Mouse (Mus musculus): ENCODE data around the gene Tex2.

The Tex2 gene

DNA sequence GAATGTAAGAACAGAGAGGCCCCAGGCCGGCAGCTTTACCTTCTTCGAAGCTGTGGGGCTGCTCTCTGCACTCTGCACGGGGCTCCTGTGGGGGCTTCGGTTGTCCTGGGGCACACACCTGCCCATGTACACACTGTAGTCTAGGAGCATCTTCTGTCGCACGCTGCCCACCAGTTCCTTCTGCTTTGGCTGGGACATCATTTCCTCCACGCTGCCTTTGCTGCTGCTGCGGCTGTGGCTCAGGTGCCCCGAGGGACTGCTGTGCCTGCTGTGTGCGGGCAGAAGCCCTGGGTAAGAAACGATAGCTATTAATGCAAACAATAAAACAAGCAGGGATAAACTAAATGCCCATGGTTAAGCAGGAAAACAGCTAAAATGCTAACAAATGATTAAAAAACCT lies 69.1 kb downstream of the Tex2 start:
- no peak for DNase-seq (ENCODE audit: low spot score)

DNA sequence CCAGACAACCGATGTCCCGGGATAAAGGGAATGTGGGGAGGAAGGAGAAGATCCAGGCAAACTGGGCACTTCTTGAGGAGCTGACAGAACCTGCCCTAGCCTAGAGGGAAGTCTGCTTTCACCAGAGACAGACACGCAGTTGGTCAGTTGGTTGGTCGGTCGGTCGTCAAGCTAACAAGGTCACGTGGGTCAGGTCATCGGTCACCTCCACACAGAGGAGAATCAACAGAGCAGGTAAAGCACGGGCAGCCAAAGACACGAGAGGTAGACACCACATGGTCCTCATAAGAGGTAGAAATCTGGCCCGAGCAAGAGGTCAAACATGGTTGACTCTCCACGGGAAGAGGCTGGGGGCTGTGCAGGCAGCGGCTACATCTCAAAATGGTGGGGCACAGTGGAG lies 70.2 kb downstream of the Tex2 start:
- no peak for DNase-seq (ENCODE audit: low spot score)

DNA sequence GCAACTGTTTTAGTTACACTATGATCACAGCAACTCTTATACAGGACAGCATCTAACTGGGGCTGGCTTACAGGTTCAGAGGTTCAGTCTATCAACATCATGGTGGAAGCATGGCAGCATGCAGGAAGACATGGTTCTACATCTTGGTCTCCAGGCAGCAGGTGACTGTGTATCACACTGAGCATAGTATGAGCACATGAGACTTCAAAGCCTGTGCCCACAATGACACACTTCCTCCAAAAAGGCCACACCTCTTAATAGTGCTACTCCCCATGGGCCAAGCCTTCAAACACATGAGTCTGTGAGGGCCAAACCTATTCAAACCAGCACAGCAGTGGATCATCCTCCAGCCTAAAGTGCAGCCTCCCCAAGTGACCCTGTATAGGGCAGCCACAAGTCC lies 70.8 kb downstream of the Tex2 start:
- DNase-seq (ENCODE audit: low spot score): no peak

DNA sequence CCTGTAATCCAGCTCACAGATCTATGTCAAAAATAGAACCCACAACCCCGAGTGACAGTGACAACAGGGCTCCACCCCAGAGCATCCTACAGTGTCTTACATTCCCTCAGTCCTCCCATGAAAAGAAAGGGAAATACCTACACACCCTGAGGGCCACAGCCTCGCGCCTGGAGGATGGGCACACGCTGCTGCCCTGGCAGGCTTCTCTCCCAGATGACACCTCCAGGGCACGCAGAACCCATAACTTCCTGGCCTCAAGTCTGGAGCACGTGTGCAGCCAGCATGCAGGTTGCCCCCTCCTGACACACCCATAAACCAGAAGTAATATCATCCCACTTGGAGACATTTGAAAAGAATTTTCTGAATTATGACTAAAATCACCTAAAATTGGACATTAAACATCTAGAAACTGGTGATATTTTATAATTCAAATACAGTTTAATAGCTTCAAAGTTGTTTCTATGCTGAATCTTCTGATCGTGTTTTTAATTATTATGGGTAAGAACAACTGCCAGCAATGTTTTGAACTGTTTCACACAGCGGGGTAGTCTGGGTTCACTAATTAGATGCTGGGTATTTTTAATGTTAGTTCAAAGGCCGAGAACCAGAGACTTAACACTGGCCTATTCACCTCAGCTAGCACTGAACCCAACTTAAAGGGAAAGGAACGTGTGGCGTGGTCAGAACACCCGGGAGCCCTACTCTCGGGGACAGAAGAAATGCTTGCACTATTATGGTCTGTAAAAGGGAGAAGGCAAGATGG lies 72.5 kb downstream of the Tex2 start:
- DNase-seq (ENCODE audit: low spot score): no peak

DNA sequence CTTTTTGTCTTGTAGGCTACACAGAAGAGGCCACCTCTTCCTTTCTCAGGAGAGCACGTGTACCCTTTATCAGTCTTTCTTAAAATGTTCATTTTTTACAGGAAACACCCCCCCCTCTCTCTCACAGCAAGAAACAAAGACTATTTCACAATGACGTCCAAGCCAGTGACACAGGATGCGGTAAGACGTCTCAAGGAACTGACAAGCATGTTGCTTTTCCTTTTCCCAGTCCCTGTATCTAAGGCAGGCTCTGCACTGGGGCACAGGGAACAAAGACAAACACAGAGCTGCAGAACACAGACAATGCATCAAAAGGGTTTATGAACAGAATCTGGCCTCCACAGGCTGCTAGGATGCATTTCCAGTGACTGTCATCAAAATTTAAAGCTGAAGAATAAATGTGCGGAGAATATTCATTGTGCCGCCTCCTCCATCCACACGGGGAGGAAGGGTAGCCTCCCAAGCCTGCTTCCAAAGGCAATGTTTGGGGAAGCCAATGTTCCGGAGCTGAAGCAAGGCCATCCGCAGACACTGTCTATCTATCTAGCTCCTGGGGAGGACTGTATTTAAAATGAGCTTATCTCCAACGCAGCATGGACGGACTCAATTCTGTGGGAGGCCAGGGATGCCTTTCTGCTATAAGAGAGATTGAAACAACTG lies 76.8 kb downstream of the Tex2 start:
- DNase-seq (ENCODE audit: low spot score): no peak

DNA sequence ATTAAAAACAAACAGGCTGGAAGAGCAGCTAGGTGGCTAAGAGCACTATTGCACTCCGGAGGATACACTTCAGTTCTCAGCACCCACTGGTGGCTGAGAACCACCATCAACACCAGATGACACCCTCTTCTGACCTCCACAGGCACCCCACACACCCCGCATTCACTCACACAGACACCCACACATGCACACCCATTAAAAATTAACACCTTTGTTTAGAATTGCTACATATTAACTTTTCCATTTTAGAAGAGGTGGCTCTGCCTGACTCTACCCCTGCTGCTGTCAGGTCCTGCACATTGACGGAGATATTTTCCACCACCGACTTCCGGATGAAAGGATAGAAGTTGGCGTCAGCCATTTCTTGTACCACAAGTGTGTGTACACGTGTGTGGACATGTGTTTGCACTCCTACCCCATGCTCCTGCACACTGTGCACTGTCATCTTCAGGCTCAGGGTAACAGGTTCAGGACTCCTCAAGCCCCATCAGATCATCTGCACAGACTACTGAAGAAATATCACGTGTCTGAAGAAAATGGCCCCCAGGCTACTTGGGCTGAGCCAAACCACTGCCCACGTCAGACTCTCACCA lies 77.5 kb downstream of the Tex2 start:
- DNase-seq (ENCODE audit: low spot score): no peak

DNA sequence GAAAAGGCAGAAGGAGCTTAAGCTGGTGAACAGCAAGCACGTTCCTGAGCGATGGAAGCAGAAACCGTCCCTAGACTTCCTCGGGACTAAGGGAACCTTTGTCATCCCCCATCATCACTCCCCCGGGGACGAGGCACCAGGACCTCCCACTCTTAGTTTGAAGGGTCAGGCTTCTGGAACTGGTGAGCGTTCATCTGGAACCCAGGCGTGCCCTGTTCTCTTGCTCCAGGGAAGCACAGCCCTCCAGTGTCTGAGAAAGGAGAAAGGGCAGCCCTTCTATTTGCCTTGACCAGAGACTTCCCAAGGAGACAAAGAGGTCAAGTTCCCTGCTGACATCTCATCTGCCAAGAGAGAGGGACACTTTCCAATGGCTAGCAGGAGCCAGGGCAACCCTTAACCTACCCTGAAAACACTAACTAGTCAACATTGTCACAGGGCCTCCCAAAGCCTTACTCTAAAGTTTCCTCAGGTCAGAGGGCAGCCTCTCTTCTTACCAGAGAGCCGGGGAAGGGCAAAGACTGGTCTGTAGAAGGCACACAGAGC lies 80.9 kb downstream of the Tex2 start:
- no peak for DNase-seq (ENCODE audit: low spot score)

DNA sequence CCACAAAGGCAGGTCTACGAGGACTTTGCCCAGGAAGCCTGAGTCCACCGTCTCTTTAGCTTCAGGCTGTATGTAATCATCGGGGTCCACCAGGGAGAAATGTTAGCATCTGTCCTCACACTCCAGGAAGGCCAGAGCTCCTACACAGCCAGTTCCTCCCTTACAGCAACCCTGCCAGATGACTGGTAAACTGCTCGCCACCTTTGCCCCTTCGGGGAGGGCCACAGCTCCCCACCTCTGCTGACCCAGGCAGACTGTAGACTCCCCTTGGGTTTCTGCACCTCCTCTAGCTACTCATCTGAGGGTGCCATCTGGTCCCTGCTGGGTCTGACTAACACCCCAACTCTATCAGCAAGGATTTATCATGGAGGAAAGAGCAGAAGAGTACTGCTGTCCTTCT lies 83.4 kb downstream of the Tex2 start:
- DNase-seq (ENCODE audit: low spot score): no peak

DNA sequence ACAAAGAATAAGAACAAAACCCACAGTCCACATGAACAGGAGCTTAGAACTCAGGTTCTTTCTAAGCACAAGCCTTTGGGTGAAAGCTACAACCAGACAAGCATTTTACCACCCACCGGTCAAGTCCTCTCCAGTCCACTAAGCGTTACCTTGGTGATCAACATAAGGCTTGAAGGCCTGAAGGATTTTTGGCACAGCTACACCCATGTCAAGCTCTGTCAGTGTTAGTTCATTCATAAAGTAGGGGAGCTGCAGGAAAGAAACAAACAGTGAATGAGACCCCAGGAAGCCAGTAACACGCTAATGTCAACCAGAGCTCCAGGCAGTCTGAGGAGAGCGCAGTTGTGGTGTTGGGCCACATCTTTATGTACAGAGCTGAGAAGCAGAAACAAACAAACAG lies 84.1 kb downstream of the Tex2 start:
- no peak for DNase-seq (ENCODE audit: low spot score)

DNA sequence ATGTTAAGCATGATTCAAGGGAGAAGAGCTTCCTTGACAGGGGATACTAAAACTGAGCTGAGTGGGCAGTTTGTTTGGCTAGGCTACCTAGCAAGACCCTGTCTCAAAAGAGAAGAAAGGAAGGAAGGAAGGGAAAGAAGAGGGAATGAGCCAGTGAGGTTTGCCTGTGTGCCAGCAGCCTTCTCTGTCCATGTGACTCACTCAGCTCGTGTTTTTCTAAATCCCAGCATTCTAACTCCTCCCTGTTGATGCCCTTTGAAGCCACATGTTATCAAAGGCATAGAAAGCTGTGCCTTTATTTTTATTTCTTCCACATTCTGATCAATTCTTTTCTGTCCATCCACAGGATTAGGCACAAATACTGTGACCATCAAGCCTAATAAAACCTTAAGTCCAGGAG lies 85.3 kb downstream of the Tex2 start:
- no peak for DNase-seq (ENCODE audit: low spot score)

DNA sequence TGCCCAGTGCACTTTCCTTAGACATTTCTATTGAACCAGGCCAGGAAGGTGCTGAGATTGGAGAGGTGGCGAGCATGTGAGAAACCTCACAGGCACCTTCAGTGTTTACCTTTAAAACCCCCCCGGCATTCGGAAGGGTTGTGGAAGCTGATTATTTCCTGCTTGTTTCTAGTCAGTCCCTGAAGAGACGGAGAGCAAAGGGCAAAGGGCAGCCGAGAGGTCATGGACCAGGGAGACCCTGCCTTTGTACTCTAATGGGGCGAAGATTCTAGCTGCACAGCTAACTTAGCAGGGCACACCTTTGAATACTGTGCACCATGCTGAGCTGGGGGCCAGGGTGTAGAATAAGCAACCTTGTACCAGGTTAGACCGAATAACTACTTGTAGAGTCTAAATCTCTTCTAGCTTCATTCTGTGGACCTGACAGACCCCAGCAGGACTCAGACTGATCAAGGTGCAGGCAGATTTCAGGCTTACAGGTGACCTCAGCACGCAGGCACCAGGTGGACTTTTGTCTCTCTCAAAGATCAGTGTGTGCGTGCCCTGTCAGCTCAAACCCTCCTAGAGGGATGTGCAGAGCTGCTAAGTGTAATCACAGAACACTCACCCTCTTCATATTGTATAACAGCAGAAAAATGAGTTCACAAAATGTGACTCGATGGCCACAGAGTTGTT lies 85.9 kb downstream of the Tex2 start:
- DNase-seq (ENCODE audit: low spot score): no peak

DNA sequence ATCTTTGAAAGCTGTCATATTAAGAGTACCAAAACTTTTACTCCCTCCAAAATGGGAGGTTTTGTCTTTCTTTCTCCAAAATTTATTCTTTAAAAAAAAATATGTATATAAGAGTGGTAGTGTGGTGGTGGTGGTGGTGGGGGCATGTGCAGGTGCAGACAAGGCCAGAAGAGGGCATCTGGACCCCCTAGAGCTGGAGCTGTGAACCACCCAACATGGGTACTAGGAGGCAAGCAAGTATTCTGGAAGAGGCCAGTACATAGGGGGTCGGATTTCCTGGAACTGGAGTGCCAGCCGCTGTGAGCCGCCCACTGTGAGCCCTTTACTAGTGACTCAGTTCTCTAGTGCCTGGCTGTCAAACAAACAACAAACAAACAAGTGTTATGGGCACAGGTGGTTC lies 90.7 kb downstream of the Tex2 start:
- no peak for DNase-seq (ENCODE audit: low spot score)

DNA sequence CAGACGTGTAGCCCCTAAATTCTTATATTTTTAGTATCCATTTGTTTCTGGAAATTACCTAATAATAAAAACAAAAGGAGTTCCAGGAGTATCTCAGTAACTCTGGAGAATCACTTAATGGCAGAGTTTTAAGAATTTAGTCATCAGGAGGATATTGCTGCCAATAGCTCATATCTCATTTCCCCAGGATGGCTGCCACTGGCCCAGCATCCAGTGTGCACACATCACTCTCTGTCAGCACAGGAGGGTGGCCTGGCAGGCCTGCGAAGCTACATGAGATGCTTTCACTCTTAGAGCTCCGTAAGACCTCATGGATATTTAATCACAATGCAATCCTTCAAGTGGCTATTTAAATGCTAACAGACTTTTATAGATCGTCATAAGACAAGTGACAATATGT lies 91.6 kb downstream of the Tex2 start:
- DNase-seq (ENCODE audit: low spot score): no peak

DNA sequence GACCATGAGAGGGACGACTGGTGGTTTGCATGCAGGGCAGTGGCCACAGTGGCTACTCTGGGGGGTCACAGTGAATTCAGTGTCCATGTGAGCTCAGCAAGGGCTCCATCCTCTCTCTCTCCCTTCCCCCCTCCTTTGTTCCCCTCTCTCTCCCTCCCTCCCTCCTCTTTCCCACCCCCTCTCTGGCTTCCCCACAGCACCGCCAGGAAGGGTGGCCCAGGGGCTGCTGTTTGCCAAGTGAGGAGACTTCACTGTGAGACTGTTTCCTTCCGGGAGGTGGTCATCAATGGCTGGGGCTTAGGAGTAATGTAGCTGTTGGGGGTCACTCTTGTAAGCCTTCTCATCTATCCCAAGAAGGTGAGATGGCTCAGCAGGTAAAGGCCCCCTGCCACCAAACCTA lies 92.8 kb downstream of the Tex2 start:
- DNase-seq (ENCODE audit: low spot score): no peak

DNA sequence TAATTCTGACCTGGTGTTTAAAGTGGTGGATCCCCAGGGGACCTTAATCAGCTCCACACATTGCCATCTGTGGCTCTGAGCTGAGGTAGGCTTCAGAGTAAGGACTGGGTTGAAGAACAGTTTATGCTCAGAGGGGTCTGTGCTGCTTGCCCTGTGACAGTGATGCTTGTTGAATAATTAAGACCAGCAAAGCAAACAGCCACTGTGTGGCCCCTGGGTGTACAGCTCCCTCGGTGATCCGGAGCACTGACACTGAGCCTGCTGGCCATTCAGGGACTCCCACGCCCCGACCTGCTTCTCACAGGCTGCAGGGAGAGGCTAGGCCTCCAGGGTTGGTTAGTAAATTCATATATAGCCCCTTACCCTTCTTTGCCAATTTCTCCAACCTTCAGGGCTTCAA lies 93.7 kb downstream of the Tex2 start:
- no peak for DNase-seq (ENCODE audit: low spot score)

DNA sequence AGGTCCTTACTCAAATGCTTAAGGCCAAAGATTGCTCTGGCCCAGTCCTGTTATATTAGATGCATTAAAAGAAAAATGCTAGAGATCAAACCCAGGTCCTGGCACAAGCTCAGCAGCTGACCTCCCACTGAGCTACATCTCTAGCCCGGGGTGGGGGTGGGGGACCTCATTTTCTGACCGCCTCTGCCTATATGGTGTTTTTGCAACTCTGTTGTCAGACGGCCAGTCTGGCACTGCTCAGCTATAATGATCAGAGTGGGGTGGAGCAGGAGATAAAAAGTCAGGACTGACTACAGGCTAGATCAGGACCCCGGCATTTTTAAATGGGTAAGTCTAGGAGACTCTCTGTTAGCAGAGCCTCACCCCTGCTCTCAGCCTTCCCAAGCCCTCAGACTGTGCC lies 94.8 kb downstream of the Tex2 start:
- no peak for DNase-seq (ENCODE audit: low spot score)

DNA sequence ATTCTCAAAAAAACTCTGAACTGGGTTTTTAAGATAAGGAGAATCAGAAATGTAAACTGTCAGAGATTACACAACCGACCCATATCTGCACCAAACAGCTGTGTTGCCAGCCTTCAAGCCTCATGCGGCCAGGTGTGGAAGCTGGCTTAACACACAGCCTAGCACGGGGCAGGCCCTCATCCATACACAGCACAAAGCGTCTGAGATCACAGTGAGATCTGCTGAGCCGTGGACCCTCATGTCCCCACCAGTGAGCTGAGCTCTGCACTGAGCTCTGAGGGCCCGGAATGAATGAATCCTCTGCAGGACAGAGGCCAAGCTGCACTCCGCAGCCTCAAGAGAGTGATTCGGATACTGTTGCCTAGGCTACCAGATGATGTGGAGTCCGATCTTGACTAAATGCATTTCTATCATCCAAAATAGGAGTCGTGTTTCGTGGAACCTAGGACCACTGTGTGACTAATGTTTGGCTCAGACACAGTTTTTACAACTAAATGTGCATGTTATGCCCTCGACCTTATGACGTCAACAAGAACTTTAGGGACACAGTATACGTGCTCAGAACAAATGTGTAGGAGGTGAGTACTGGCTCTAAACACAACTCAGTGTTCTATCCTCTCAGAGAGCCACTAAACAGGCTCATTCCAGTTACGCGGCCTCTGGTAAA lies 98.0 kb downstream of the Tex2 start:
- no peak for DNase-seq (ENCODE audit: low spot score)

DNA sequence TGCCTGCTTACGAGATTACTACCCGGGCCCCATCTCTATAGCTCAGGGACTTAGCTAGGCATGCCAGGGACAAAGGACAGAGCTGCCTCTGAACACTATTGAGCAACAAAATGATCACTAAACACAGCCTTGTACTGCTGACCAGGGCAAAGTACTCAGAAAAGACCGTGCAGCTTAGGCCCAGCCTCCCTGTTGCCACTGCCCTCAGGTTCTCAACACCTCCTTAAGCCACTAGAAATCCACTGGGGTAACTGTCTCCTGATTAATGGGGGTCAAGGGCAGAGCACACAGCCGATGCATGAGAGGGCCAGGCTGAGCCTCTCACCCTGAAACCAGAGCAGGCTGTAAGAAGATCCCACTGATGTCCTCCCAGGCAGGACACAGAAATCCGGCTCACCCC lies 98.8 kb downstream of the Tex2 start:
- no peak for DNase-seq (ENCODE audit: low spot score)

DNA sequence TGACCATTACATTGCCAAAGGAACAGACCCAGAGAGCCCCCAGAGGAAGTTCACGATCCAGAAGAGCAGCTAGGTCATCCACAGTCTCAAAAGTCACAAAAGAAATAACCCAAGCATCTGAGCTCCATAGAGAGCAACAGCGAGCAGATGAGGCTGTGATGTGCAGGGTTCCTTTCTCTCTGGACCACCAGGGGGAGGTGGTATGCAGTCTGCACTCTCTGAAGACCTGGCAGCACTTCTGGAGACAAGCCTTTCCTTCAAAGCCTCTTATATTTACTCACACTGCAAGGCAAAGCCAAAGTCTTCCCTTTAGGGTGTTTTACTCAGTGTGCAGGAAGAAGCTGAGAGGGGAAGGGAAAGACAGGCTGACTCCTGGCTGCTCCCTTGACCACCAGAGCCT lies 100.1 kb downstream of the Tex2 start:
- peak; percentile 66 for DNase-seq (ENCODE audit: low spot score)

DNA sequence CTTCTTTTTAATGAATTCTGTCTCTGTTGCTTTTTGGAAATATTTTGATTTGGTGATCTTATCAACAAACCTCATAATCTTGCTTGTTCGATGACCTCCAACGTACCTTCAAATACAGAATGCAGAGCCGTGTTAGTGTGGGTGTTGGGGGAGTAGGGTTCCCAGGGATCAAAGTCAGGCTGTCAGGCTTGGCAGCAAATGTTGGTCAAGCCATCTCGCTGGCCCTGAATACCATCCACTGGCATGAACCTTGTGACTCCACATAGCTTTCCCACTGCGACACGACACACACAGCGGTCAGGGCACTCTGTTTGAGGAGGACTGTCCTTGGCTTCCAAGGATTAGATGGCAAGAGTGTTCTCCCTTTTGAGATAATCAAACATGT lies 101.2 kb downstream of the Tex2 start:
- DNase-seq (ENCODE audit: low spot score): no peak

DNA sequence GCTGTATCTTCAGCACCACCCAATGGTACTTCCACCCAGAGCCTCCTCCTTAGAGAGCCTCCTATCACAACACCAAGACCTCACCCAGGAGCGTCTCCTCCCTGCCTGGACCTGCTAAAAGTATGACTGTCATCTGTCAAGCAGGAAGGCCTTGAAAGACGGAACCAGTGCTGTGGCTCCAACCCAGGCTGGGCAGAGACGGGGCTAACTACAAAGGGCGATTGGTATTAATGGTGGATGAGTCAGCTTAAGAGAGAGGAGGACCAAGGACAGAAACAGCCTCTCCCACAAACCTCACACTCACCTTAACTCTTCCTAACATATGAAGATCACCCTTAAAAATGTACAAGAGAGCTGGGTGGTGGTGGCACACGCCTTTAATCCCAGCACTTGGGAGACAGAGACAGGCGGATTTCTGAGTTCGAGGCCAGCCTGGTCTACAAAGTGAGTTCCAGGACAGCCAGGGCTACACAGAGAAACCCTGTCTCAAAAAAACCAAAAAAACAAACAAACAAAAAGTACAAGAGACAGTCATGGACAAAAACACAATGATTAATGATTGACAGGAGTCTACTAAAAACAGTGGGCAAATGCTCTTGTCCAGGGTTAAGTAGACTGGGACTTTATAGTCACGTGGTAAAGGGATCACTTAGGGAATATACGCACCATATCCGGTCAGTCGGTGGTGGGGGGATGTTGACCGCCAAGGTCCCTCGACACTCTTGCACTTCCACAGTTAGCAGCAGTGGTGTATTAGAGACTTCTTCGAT lies 101.8 kb downstream of the Tex2 start:
- no peak for DNase-seq (ENCODE audit: low spot score)

DNA sequence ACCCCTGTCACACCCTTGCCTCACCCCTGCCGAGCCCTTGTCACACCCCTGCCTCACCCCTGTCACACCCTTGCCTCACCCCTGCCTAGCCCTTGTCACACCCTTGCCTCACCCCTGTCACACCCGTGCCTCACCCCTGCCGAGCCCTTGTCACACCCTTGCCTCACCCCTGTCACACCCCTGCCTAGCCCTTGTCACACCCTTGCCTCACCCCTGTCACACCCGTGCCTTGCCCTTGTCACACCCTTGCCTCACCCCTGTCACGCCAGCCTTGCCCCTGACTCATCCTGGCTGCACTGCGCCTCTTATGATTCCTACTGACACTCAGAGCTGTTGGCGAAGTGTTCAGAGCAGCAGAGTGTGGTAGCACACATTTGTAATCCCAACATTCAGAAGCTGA lies 105.6 kb downstream of the Tex2 start:
- DNase-seq (ENCODE audit: low spot score): no peak
